Comparison of ENCODE assay signal across 26 mouse cellular contexts in the genomic region with DNA sequence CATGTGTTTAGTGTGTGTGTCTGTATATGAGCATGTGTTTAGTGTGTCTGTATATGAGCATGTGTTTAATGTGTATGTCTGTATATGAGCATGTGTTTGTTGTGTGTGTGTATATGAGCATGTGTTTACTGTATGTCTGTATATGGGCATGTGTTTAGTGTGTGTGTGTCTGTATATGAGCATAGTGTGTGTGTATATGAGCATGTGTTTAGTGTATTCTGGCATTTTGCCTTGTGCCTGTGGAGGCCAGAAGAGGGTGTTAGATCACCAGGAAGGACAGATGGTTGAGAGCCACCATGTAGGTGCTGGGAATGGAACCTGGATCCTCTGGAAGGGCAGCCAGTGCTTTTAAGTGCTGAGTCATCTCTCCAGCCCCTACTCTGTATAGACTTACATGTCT.
DNase-seq lines count a peak whose midpoint lies in the region; ATAC-seq and TF ChIP-seq lines count a peak whose summit lies in the region.
"Had no signal": no experiment of that assay in that cellular context is flagged by ENCODE, and none has a peak within 500 bp of the region (broad histone marks: within the 10 kb centered on the region; RNA-seq: fewer than 3 reads in every experiment).

No protein-coding gene starts in this region.

- no peak overlapping the region for H3K9ac ChIP-seq in liver, embryonic 11.5 days (ENCODE audit: low read depth, low read length)
- H3K9ac ChIP-seq in liver, postnatal 0 days (replicated peaks), result no peak overlapping the region
- no peak overlapping the region for H3K9ac ChIP-seq in neural tube, embryonic 12.5 days
- no peak overlapping the region for H3K9ac ChIP-seq in MEL (ENCODE audit: control insufficient read depth, low read depth, low read length, poor library complexity, severe bottlenecking)
- no peak overlapping the region for H3K9ac ChIP-seq in stomach, embryonic 16.5 days (ENCODE audit: low read length)
- H3K9ac ChIP-seq: embryonic facial prominence, embryonic 12.5 days; hindbrain, embryonic 12.5 days; limb, embryonic 15.5 days; midbrain, embryonic 12.5 days; neural tube, embryonic 13.5 days; stomach, embryonic 15.5 days had no signal

- no peak for TF ChIP-seq EP300 in liver, postnatal 0 days (IDR thresholded peaks at IDR 0.05; ENCODE audit: low read depth)
- no peak for TF ChIP-seq EP300 in MEL (IDR thresholded peaks at IDR 0.05; ENCODE audit: low read depth in 1 of 2, low read length in 2 of 2)

- no peak for TF ChIP-seq CTCF in liver, postnatal 0 days (IDR thresholded peaks at IDR 0.05; ENCODE audit: low read depth)
- TF ChIP-seq CTCF in MEL (IDR thresholded peaks at IDR 0.05 in 2 of 3, conservative IDR thresholded peaks at IDR 0.05 in 1 of 3; ENCODE audit: control insufficient read depth in 1 of 3, insufficient read depth in 1 of 3, low read depth in 2 of 3, low read length in 3 of 3, poor library complexity in 1 of 3, severe bottlenecking in 1 of 3), result no peak

- H3K4me1 ChIP-seq in liver, embryonic 11.5 days (replicated peaks; ENCODE audit: control insufficient read depth, insufficient read depth, low read length), result peaks cover 11% of the 10 kb centered on the region
- H3K4me1 ChIP-seq in liver, postnatal 0 days (ENCODE audit: insufficient read depth), result peaks cover 6% of the 10 kb centered on the region
- H3K4me1 ChIP-seq in neural tube, embryonic 12.5 days, result peaks cover 16% of the 10 kb centered on the region
- peaks cover 6 to 22% of the 10 kb centered on the region in 2 experiments; a peak in 3 of 4 replicates for H3K4me1 ChIP-seq in MEL (ENCODE audit: control insufficient read depth in 1 of 2, insufficient read depth in 2 of 2, low read length in 2 of 2)
- peaks cover 10% of the 10 kb centered on the region; the same call in 1 of the 2 replicates for H3K4me1 ChIP-seq in stomach, embryonic 16.5 days (ENCODE audit: control insufficient read depth, insufficient read depth, low read length)

- no peak for DNase-seq in liver, embryonic 11.5 days (ENCODE audit: low spot score)
- DNase-seq in liver, postnatal 0 days, result no peak
- no peak for DNase-seq in neural tube, embryonic 10.5 days (ENCODE audit: extremely low spot score, low spot score)
- DNase-seq in MEL (ENCODE audit: low read depth, low spot score), result peak; percentile 23
- DNase-seq in spleen, postnatal 10 days (ENCODE audit: low spot score in 2 of 2), result no peak
- DNase-seq: adrenal gland, postnatal 36 days; cerebellum, adult 11 months; cerebellum, postnatal 10 days; gastrocnemius, postnatal 25 days; heart, adult 2 months; kidney, adult 2 months; left cerebral cortex, postnatal 4 days; lung, postnatal 10 days; thymus, adult 2 months; thymus, postnatal 4 days had no signal

- H3K4me2 ChIP-seq in liver, embryonic 11.5 days, result no peak overlapping the region
- H3K4me2 ChIP-seq in liver, postnatal 0 days (ENCODE audit: low read depth, low read length), result no peak overlapping the region
- no peak overlapping the region for H3K4me2 ChIP-seq in neural tube, embryonic 12.5 days (replicated peaks)
- H3K4me2 ChIP-seq in stomach, embryonic 16.5 days (ENCODE audit: low read depth, low read length), result no peak overlapping the region
- H3K4me2 ChIP-seq: embryonic facial prominence, embryonic 12.5 days; hindbrain, embryonic 12.5 days; limb, embryonic 15.5 days; midbrain, embryonic 12.5 days; neural tube, embryonic 13.5 days; stomach, embryonic 15.5 days had no signal

- no peak overlapping the region for H3K4me3 ChIP-seq in liver, embryonic 11.5 days (ENCODE audit: low read depth, low read length)
- no peak overlapping the region for H3K4me3 ChIP-seq in liver, postnatal 0 days (ENCODE audit: low read depth, low read length)
- H3K4me3 ChIP-seq in neural tube, embryonic 12.5 days, result no peak overlapping the region
- H3K4me3 ChIP-seq in MEL (ENCODE audit: control insufficient read depth in 1 of 2, insufficient read depth in 1 of 2, low read depth in 2 of 2, low read length in 2 of 2), result no peak overlapping the region
- H3K4me3 ChIP-seq in stomach, embryonic 16.5 days (replicated peaks; ENCODE audit: low read length), result no peak overlapping the region
- H3K4me3 ChIP-seq: embryonic facial prominence, embryonic 12.5 days; heart, adult 2 months; hindbrain, embryonic 12.5 days; limb, embryonic 15.5 days; midbrain, embryonic 12.5 days; neural tube, embryonic 13.5 days; stomach, embryonic 15.5 days had no signal

- no peaks in the 10 kb centered on the region for H3K27me3 ChIP-seq in liver, embryonic 11.5 days (replicated peaks; ENCODE audit: control insufficient read depth, insufficient read depth, low read length)
- no peaks in the 10 kb centered on the region for H3K27me3 ChIP-seq in liver, postnatal 0 days (ENCODE audit: insufficient read depth, low read length)
- no peaks in the 10 kb centered on the region for H3K27me3 ChIP-seq in neural tube, embryonic 12.5 days (replicated peaks)
- H3K27me3 ChIP-seq in MEL (ENCODE audit: control insufficient read depth in 1 of 2, insufficient read depth in 2 of 2, low read length in 2 of 2), result no peaks in the 10 kb centered on the region
- H3K27me3 ChIP-seq in stomach, embryonic 16.5 days (ENCODE audit: control insufficient read depth, insufficient read depth, low read length), result no peaks in the 10 kb centered on the region
- H3K27me3 ChIP-seq: embryonic facial prominence, embryonic 12.5 days; hindbrain, embryonic 12.5 days; limb, embryonic 15.5 days; midbrain, embryonic 12.5 days; neural tube, embryonic 13.5 days; Patski; stomach, embryonic 15.5 days had no signal

- no peak for TF ChIP-seq POLR2A in MEL (IDR thresholded peaks at IDR 0.05; ENCODE audit: control insufficient read depth in 1 of 2, insufficient read depth in 1 of 2, low read depth in 1 of 2, low read length in 2 of 2, poor library complexity in 1 of 2)

- peaks cover 14% of the 10 kb centered on the region for H3K36me3 ChIP-seq in liver, embryonic 11.5 days (ENCODE audit: control insufficient read depth, insufficient read depth, low read length)
- peaks cover 7% of the 10 kb centered on the region; the same call in 1 of the 2 replicates for H3K36me3 ChIP-seq in liver, postnatal 0 days (replicated peaks; ENCODE audit: insufficient read depth, low read length)
- H3K36me3 ChIP-seq in neural tube, embryonic 12.5 days, result peaks cover 15% of the 10 kb centered on the region
- peaks cover 0 to 26% of the 10 kb centered on the region in 2 experiments; a peak in 3 of 4 replicates for H3K36me3 ChIP-seq in MEL (ENCODE audit: control insufficient read depth in 1 of 2, insufficient read depth in 2 of 2, low read length in 2 of 2)
- peaks cover 14% of the 10 kb centered on the region; the same call in 1 of the 2 replicates for H3K36me3 ChIP-seq in stomach, embryonic 16.5 days (ENCODE audit: control insufficient read depth, insufficient read depth, low read length)

- H3K27ac ChIP-seq in liver, embryonic 11.5 days (ENCODE audit: low read depth, low read length), result no peak overlapping the region
- no peak overlapping the region for H3K27ac ChIP-seq in liver, postnatal 0 days (ENCODE audit: low read depth)
- no peak overlapping the region for H3K27ac ChIP-seq in neural tube, embryonic 12.5 days
- H3K27ac ChIP-seq in MEL (ENCODE audit: control insufficient read depth, low read depth, low read length), result no peak overlapping the region
- no peak overlapping the region for H3K27ac ChIP-seq in stomach, embryonic 16.5 days (ENCODE audit: low read length)
- H3K27ac ChIP-seq: heart, adult 2 months; hindbrain, embryonic 12.5 days; kidney, postnatal 0 days; limb, embryonic 15.5 days; midbrain, embryonic 12.5 days; neural tube, embryonic 13.5 days; stomach, embryonic 15.5 days had no signal

- peak; percentile 23; the same call in 1 of the 2 replicates for ATAC-seq in liver, embryonic 11.5 days (replicated peaks; ENCODE audit: low FRiP score)
- ATAC-seq in liver, postnatal 0 days, result no peak
- 0 out of 2 replicates have a peak, but pooled peaks have one; percentile 7 for ATAC-seq in neural tube, embryonic 12.5 days (ENCODE audit: low FRiP score, low read depth)
- ATAC-seq in stomach, embryonic 16.5 days (ENCODE audit: insufficient read depth, low FRiP score), result peak; percentile 34; the same call in 1 of the 2 replicates
- ATAC-seq: inflammation-experienced regulatory T-cells, adult 6 months; Patski had no signal

- TF ChIP-seq RAD21 in MEL (IDR thresholded peaks at IDR 0.05; ENCODE audit: low read depth, low read length), result no peak

- H3K79me2 ChIP-seq in MEL (ENCODE audit: control insufficient read depth, insufficient read depth, low read length, poor library complexity), result peaks cover 13% of the 10 kb centered on the region

- H3K9me3 ChIP-seq in liver, embryonic 11.5 days (ENCODE audit: control insufficient read depth, low read length), result no peaks in the 10 kb centered on the region
- no peaks in the 10 kb centered on the region for H3K9me3 ChIP-seq in liver, postnatal 0 days (ENCODE audit: low read length)
- H3K9me3 ChIP-seq in neural tube, embryonic 12.5 days, result no peaks in the 10 kb centered on the region
- H3K9me3 ChIP-seq in MEL (replicated peaks; ENCODE audit: insufficient read depth, low read length), result no peaks in the 10 kb centered on the region
- no peaks in the 10 kb centered on the region for H3K9me3 ChIP-seq in stomach, embryonic 16.5 days (replicated peaks; ENCODE audit: control insufficient read depth, low read length)
- H3K9me3 ChIP-seq: embryonic facial prominence, embryonic 12.5 days; hindbrain, embryonic 12.5 days; limb, embryonic 15.5 days; midbrain, embryonic 12.5 days; neural tube, embryonic 13.5 days; stomach, embryonic 15.5 days had no signal

TF ChIP-seq in MEL, 35 proteins besides CTCF, POLR2A, EP300 and RAD21:
- TF ChIP-seq ZNF384 (IDR thresholded peaks at IDR 0.05; ENCODE audit: low read depth, low read length) (no peak), MAX (IDR thresholded peaks at IDR 0.05; ENCODE audit: low read length) (peak; percentile 29; the same call in 1 of the 2 replicates), GATA1 (IDR thresholded peaks at IDR 0.05; ENCODE audit: low read depth, low read length) (no peak), SMC3 (IDR thresholded peaks at IDR 0.05; ENCODE audit: low read depth, low read length) (no peak), CHD1 (IDR thresholded peaks at IDR 0.05; ENCODE audit: low read depth, low read length) (no peak)
